Mouse (Mus musculus) hindbrain, embryonic 13.5 days (tissue): ENCODE measurements at regions not wholly inside any gene's neighbourhood (a gene's known extent, or its start where the extent isn't known, plus 50 kb on each side); places are given as distances from the start of the nearest gene placed in this dataset.

Source experiments
- ATAC-seq: fragments of 200-750 bp; cut with Nextera tagmentation; 2 replicates; pipeline ENCODE4 v1.8.0; 2017; ENCODE audit warnings: moderate TSS enrichment; ENCODE audit not compliant: low FRiP score
- H3K27ac ChIP-seq: fragments of 300-500 bp; sonication (generic); 2 replicates; pipeline ENCODE4 v1.5.1; 2015; ENCODE audit warnings: inconsistent platforms, mild to moderate bottlenecking, moderate library complexity
- H3K27me3 ChIP-seq: fragments of 300-500 bp; sonication (generic); 2 replicates; pipeline ENCODE4 v1.6.1; 2015; ENCODE audit warnings: mild to moderate bottlenecking, inconsistent platforms
- H3K36me3 ChIP-seq: fragments of 300-500 bp; sonication (generic); 2 replicates; pipeline ENCODE4 v1.6.1; 2015; ENCODE audit warnings: mild to moderate bottlenecking, inconsistent platforms
- H3K4me1 ChIP-seq: fragments of 300-500 bp; sonication (generic); replicated peaks from 2 replicates; pipeline ENCODE4 v1.6.1; 2015; ENCODE audit warnings: inconsistent platforms
- H3K4me2 ChIP-seq: fragments of 300-500 bp; sonication (generic); 2 replicates; pipeline ENCODE4 v1.6.1; 2015; ENCODE audit warnings: inconsistent platforms, mild to moderate bottlenecking, moderate library complexity
- H3K4me3 ChIP-seq: fragments of 300-500 bp; sonication (generic); 2 replicates; pipeline ENCODE4 v1.5.1; 2015; ENCODE audit warnings: mild to moderate bottlenecking, inconsistent platforms
- H3K9ac ChIP-seq: fragments of 300-500 bp; sonication (generic); 2 replicates; pipeline ENCODE4 v1.6.1; 2015; ENCODE audit warnings: mild to moderate bottlenecking, inconsistent platforms
- H3K9me3 ChIP-seq: fragments of 300-500 bp; sonication (generic); 2 replicates; pipeline ENCODE4 v1.6.1; 2016; ENCODE audit warnings: inconsistent platforms
- WGBS: fragments of 180-500 bp; shearing (Covaris S2); methylation state at CpG from one replicate; pipeline ENCODE4 v1.1.7; 2015; 5-methylcytosine and 5-hydroxymethylcytosine counted together

- no peak overlapping the region for H3K27ac ChIP-seq
- no peak for ATAC-seq
- no peaks in the 10 kb centered on the region for H3K36me3 ChIP-seq
Observed at GRCm38 (mm10) chr1:184335281-184335680, 301.2 kb upstream of the 1700056E22Rik start.

GRCm38 (mm10) chr1:184334818-184335217, 300.7 kb upstream of the 1700056E22Rik start:
- no peaks in the 10 kb centered on the region for H3K9me3 ChIP-seq
- no peak overlapping the region for H3K4me2 ChIP-seq
- H3K4me1 ChIP-seq: peaks cover 3% of the 10 kb centered on the region; the same call in 1 of the 2 replicates
- no peak for ATAC-seq
- 79% methylated on average over 5 of the region's 5 CpGs for WGBS
- H3K9ac ChIP-seq: no peak overlapping the region
- no peaks in the 10 kb centered on the region for H3K36me3 ChIP-seq
- H3K27me3 ChIP-seq: no peaks in the 10 kb centered on the region
- H3K4me3 ChIP-seq: no peak overlapping the region
- no peak overlapping the region for H3K27ac ChIP-seq

More at GRCm38 (mm10) chr1:184335281-184335680, 301.2 kb upstream of the 1700056E22Rik start:
- H3K4me1 ChIP-seq: peaks cover 3% of the 10 kb centered on the region; the same call in 1 of the 2 replicates
- no peaks in the 10 kb centered on the region for H3K27me3 ChIP-seq
- H3K9ac ChIP-seq: no peak overlapping the region
- WGBS: 58% methylated on average over 6 of the region's 6 CpGs
- no peak overlapping the region for H3K4me2 ChIP-seq
- H3K9me3 ChIP-seq: no peaks in the 10 kb centered on the region
- no peak overlapping the region for H3K4me3 ChIP-seq

DNA sequence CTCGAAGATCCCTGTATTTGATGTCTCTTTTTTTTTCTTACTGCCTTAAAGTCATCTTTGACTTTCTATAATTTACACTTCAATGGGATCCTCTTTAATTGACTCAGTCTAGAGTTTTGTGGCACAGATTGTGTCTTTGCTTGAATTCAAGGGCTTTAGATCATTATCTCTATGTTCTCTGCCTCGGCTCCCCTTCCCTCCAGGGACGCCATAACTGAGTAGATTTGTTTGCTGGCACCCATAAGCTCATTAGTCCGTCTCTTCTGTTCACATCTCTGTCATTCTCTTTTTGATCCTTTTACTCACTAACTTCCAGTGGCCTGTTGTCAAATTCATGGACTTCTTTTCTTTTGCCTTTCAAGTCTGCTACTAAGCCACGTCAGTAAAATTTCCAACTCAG, 299.0 kb upstream of the 1700056E22Rik start:
- 81% methylated on average over 5 of the region's 5 CpGs for WGBS
- no peak overlapping the region for H3K4me3 ChIP-seq
- no peaks in the 10 kb centered on the region for H3K9me3 ChIP-seq
- no peaks in the 10 kb centered on the region for H3K27me3 ChIP-seq
- ATAC-seq: no peak
- peaks cover 3% of the 10 kb centered on the region; the same call in 1 of the 2 replicates for H3K4me1 ChIP-seq
- H3K4me2 ChIP-seq: no peak overlapping the region
- no peak overlapping the region for H3K27ac ChIP-seq
- no peak overlapping the region for H3K9ac ChIP-seq
- H3K36me3 ChIP-seq: no peaks in the 10 kb centered on the region

DNA sequence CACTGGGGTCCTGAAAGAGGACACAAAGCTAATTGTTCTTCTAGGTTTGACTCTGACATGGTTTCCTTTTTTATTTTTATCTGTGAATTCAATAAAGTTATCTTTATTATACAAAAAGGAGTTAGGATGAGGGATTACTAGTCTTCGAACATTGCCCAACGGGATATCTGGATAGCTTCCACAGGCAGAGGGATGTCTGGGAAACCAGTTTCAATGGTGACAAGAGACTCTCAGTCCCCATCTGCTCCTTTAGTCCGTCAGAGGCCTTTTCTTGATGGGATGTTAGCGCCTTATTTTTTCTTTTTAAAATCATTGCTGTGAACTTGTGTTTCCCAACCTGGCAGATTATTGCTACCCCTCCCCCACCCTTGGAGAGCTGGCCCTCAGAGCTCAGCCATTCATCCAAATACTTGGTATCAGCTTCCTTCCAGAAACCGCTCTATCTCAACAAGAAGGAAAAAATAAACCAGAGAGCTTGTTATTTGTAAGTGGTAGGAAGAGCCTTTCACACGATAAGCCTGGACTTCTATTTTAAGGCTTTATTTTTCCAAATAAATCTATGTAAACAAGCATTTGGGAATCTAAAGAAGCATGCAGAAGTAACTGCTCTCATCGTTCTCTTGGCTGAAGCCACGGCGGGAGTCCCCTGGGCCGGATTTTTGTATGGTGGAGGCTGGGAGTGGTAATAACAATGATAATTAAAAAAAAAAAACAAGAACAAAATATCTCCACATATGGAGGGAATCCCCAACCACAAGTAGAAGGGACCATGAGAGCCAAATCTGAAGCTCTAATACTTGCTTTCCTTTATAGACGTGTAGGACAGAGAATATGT, 296.6 kb upstream of the 1700056E22Rik start:
- Histone ChIP-seq H3K4me2 (no peak overlapping the region), H3K4me1 (peaks cover 3% of the 10 kb centered on the region), H3K9me3 (no peaks in the 10 kb centered on the region), H3K4me3 (no peak overlapping the region), H3K27me3 (no peaks in the 10 kb centered on the region), H3K36me3 (no peaks in the 10 kb centered on the region), H3K27ac (no peak overlapping the region), H3K9ac (no peak overlapping the region)
- ATAC-seq: no peak
- WGBS: 84% methylated on average over 11 of the region's 11 CpGs

DNA sequence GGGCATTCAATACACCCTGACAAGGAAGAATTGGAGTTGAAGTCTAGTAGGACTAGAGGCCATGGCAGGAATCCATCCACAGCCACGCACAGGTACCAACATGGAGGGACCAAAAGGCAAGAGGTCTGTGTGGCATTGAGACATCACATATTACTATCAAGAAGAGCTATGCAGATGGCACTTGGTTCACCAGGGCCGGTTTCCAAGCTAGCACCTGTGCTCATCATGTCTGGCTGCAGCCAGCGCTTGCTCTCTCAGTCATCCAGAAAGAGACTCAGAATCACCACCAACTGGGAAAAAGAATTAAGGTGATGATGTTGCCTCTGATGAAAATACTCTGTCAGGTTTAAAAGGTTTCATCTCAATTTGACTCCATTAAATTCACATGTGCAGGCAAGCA, 292.1 kb upstream of the 1700056E22Rik start:
- H3K36me3 ChIP-seq: no peaks in the 10 kb centered on the region
- no peak overlapping the region for H3K4me2 ChIP-seq
- no peaks in the 10 kb centered on the region; the same call in 1 of the 2 replicates for H3K4me1 ChIP-seq
- H3K27ac ChIP-seq: no peak overlapping the region
- no peak overlapping the region for H3K4me3 ChIP-seq
- 84% methylated on average over 3 of the region's 3 CpGs for WGBS
- H3K9ac ChIP-seq: no peak overlapping the region
- no peaks in the 10 kb centered on the region for H3K27me3 ChIP-seq
- ATAC-seq: no peak
- H3K9me3 ChIP-seq: no peaks in the 10 kb centered on the region

DNA sequence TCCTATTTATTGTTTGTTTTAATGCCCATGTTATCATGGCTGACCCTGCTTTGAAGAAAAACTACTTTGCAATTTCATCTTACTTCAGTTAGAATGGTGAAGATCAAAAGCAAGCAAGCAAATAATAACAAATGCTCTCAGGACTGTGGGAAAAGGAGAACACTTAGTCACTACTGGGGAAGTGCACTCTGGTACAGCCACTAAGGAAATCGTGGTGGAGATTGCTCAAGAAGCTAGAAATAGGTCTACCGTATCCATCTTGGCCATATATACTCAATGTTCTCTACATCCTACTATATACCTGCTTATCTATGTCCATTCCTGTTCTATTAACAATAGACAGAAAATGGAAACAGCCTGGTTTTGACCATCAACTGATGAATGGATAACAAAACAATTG, 290.1 kb upstream of the 1700056E22Rik start:
- WGBS: 87% methylated on average over 2 of the region's 2 CpGs

DNA sequence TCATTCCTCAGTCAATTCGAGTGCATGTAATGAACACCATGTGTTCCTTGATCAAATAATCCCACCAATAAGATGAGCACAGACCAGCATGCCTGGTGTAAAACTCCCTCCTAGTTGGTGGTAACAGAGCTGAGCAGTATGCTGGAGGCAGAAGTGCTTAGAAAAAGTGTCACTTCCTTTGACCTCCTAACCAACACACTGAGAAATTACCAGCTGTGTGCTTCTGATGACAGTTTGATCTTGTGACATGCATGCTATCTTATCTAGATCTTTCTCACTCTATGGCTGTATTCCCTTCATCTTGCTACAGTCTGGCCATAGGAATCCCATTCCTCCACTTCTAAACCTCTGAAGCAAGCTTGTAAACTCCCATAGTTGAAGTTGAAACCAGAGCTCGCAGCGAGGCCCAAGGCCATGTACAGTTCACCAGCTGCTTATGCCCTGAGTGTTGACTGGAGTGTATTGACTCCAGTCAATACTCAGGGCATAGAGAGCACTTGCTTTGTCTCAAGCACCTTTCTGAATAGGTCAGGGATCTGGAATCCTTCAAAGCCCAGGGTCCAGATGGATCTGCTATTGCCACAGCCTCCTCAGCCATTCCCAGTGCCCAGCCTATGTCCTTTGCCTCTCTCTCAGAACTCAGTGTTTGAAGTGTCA, 286.5 kb upstream of the 1700056E22Rik start:
- Histone ChIP-seq H3K9me3 (no peaks in the 10 kb centered on the region), H3K4me1 (no peaks in the 10 kb centered on the region), H3K27me3 (no peaks in the 10 kb centered on the region), H3K4me3 (no peak overlapping the region), H3K36me3 (no peaks in the 10 kb centered on the region), H3K9ac (no peak overlapping the region), H3K4me2 (no peak overlapping the region), H3K27ac (no peak overlapping the region)
- ATAC-seq: no peak
- 85% methylated on average over 3 of the region's 3 CpGs for WGBS

More for the DNA sequence above, 290.1 kb upstream of the 1700056E22Rik start:
- ATAC-seq: no peak
- Histone ChIP-seq H3K27me3 (no peaks in the 10 kb centered on the region), H3K9ac (no peak overlapping the region), H3K27ac (no peak overlapping the region), H3K36me3 (no peaks in the 10 kb centered on the region), H3K4me3 (no peak overlapping the region), H3K4me2 (no peak overlapping the region), H3K9me3 (no peaks in the 10 kb centered on the region), H3K4me1 (no peaks in the 10 kb centered on the region; the same call in 1 of the 2 replicates)

- Histone ChIP-seq H3K4me2 (no peak overlapping the region), H3K4me3 (no peak overlapping the region), H3K9me3 (peaks cover 6% of the 10 kb centered on the region; the same call in 1 of the 2 replicates), H3K27ac (no peak overlapping the region), H3K36me3 (no peaks in the 10 kb centered on the region), H3K27me3 (no peaks in the 10 kb centered on the region), H3K4me1 (no peaks in the 10 kb centered on the region), H3K9ac (no peak overlapping the region)
- ATAC-seq: no peak
- WGBS: 92% methylated on average over 19 of the region's 19 CpGs
Observed at GRCm38 (mm10) chr1:184310185-184310815, 276.2 kb upstream of the 1700056E22Rik start.

DNA sequence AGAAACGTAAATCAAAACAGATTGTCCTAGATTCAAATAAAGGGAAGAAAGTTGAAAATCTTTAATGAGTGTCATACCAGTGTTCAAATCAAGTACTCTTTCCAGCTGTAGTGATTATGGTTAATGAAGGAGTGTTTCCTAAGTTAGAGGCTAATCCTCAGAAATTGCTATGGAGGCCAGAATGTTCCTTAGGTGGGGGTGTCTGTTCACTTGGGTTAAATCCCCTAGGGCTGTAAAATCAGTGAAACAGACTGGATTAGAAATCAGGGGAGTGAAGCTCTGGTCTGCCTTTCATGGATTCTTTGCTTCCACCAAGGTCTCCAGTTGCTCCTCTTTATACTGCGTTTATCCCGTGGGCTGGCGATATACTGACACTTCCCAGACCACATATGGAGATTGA, 270.7 kb upstream of the 1700056E22Rik start:
- no peaks in the 10 kb centered on the region for H3K36me3 ChIP-seq
- H3K4me3 ChIP-seq: no peak overlapping the region
- H3K4me1 ChIP-seq: no peaks in the 10 kb centered on the region
- no peaks in the 10 kb centered on the region for H3K27me3 ChIP-seq
- H3K9ac ChIP-seq: no peak overlapping the region
- H3K9me3 ChIP-seq: no peaks in the 10 kb centered on the region
- H3K27ac ChIP-seq: no peak overlapping the region
- WGBS: 96% methylated on average over 4 of the region's 4 CpGs
- no peak overlapping the region for H3K4me2 ChIP-seq
- ATAC-seq: no peak

GRCm38 (mm10) chr1:184304204-184304603, 270.1 kb upstream of the 1700056E22Rik start:
- H3K27ac ChIP-seq: no peak overlapping the region
- H3K9me3 ChIP-seq: no peaks in the 10 kb centered on the region
- no peak overlapping the region for H3K4me2 ChIP-seq
- no peak for ATAC-seq
- no peaks in the 10 kb centered on the region for H3K4me1 ChIP-seq
- no peaks in the 10 kb centered on the region for H3K27me3 ChIP-seq
- WGBS: 92% methylated on average over 4 of the region's 4 CpGs
- H3K4me3 ChIP-seq: no peak overlapping the region
- no peak overlapping the region for H3K9ac ChIP-seq
- H3K36me3 ChIP-seq: no peaks in the 10 kb centered on the region

GRCm38 (mm10) chr1:184298701-184299100, 264.6 kb upstream of the 1700056E22Rik start:
- Histone ChIP-seq H3K4me3 (no peak overlapping the region), H3K27ac (no peak overlapping the region), H3K9ac (no peak overlapping the region), H3K36me3 (no peaks in the 10 kb centered on the region), H3K4me2 (no peak overlapping the region), H3K9me3 (no peaks in the 10 kb centered on the region), H3K27me3 (no peaks in the 10 kb centered on the region), H3K4me1 (no peaks in the 10 kb centered on the region)
- ATAC-seq: no peak
- 70% methylated on average over 1 of the region's 1 CpGs for WGBS

DNA sequence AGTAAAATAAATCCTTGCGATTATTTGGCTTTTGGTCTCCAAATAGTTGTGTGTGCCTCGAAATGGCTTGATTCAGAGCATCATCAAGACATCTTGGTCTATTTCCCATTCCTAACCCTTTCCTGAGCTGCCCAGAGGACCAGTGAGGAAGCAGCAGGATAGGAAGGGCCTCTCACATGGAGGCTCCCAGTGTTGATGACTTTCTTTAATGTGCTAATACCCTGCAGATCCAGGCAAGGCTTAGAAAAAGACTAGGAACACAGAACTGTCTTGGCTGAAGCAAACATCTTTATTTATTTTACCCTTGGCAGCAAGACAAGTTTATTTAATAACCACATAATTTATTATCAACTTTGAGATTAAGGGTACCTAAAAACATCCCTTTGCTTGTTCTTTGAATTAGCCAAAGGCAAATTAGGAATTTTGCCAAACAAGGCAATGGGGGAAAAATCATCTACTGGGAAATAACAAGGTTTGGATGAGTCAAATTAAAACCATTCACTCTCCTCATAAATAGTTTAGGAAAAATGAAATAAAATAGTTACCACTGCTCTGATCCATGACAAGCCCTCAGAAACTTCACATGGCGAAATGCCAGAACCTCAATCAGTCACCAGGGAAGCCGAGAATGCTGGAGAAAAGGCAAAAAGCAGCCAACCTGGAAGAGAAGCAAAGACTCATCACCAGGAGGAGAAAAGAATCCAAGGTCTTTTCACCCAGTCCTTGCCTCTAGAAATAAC, 263.1 kb upstream of the 1700056E22Rik start:
- no peak for ATAC-seq
- Histone ChIP-seq H3K4me2 (no peak overlapping the region), H3K4me1 (no peaks in the 10 kb centered on the region), H3K4me3 (no peak overlapping the region), H3K36me3 (no peaks in the 10 kb centered on the region), H3K9ac (no peak overlapping the region), H3K9me3 (no peaks in the 10 kb centered on the region), H3K27ac (no peak overlapping the region), H3K27me3 (no peaks in the 10 kb centered on the region)
- 79% methylated on average over 4 of the region's 4 CpGs for WGBS
